Mouse (Mus musculus) lung, adult 2 months (tissue): Measurements from ENCODE around the gene Slit3. TPM values are rescaled to one million over a fixed set of nuclear protein-coding genes. Genes with fewer than 3 reads are reported as not detected.

ENCODE experiments used
- DNase-seq: peaks from one replicate; pipeline ENCODE4 v3.0.0; 2022
- H3K4me1 ChIP-seq: fragments of 200-500 bp; 2 replicates; pipeline ENCODE4 v1.6.1; 2011; ENCODE audit warnings: low read length; ENCODE audit not compliant: control insufficient read depth, insufficient read depth
- H3K4me3 ChIP-seq: fragments of 200-500 bp; replicated peaks from 2 replicates; pipeline ENCODE3; 2011; ENCODE audit warnings: low read depth, mild to moderate bottlenecking, control low read depth, low read length; ENCODE audit errors: extremely low read depth
- CTCF ChIP-seq: fragments of 200-500 bp; IDR thresholded peaks from 2 replicates; pipeline ENCODE4 v1.5.1; 2011; ENCODE audit warnings: mild to moderate bottlenecking, low read length, control low read depth; ENCODE audit not compliant: insufficient read depth
- POLR2A ChIP-seq: fragments of 200-500 bp; IDR thresholded peaks from 2 replicates; pipeline ENCODE4 v1.6.1; 2011; ENCODE audit warnings: low read depth, mild to moderate bottlenecking, control low read depth, low read length, borderline replicate concordance; ENCODE audit errors: extremely low read depth
- WGBS: fragments of 180-500 bp; shearing (Covaris S2); methylation state at CpG from one replicate; pipeline ENCODE4 v1.1.7; 2018; 5-methylcytosine and 5-hydroxymethylcytosine counted together
- polyA plus RNA-seq: library from polyadenylated mRNA; depleted of rRNA; stranded (reverse); fragments of >200 nt; gene quantifications from 2 replicates; pipeline ENCODE4 v1.2.3, GENCODE M21; 2012

Gene Slit3
- polyA plus RNA-seq, 1 experiment: 69.7 TPM

- Histone ChIP-seq H3K4me1 (no peaks in the 10 kb centered on the region), H3K4me3 (no peak overlapping the region)
- 68% methylated on average over 13 of the region's 13 CpGs for whole genome bisulfite sequencing
- TF ChIP-seq POLR2A: no peak
- no peak for TF ChIP-seq CTCF
- no peak for DNase-seq
These were observed 30.2 kb upstream of the Slit3 start for GRCm38 (mm10) chr11:35090629-35091335.

GRCm38 (mm10) chr11:35096538-35096937 is 24.5 kb upstream of the Slit3 start:
- 73% methylated on average over 5 of the region's 5 CpGs for WGBS
- Histone ChIP-seq H3K4me3 (no peak overlapping the region), H3K4me1 (no peaks in the 10 kb centered on the region)
- DNase-seq: no peak
- no peak for TF ChIP-seq CTCF
- no peak for TF ChIP-seq POLR2A

GRCm38 (mm10) chr11:35109781-35110180 is 11.2 kb upstream of the Slit3 start:
- 42% methylated on average over 4 of the region's 4 CpGs for WGBS
- no peak for TF ChIP-seq POLR2A
- no peak for TF ChIP-seq CTCF
- DNase-seq: no peak
- Histone ChIP-seq H3K4me3 (no peak overlapping the region), H3K4me1 (no peaks in the 10 kb centered on the region; the same call in 1 of the 2 replicates)

GRCm38 (mm10) chr11:35110784-35111183 is 10.2 kb upstream of the Slit3 start:
- Histone ChIP-seq H3K4me3 (no peak overlapping the region), H3K4me1 (no peaks in the 10 kb centered on the region; the same call in 1 of the 2 replicates)
- TF ChIP-seq CTCF (no peak), POLR2A (no peak)
- no peak for DNase-seq
- 47% methylated on average over 2 of the region's 2 CpGs for WGBS

GRCm38 (mm10) chr11:35113290-35113689 is 7.7 kb upstream of the Slit3 start:
- no peak for DNase-seq
- TF ChIP-seq POLR2A: no peak
- no peak for TF ChIP-seq CTCF
- Histone ChIP-seq H3K4me3 (no peak overlapping the region), H3K4me1 (no peaks in the 10 kb centered on the region; the same call in 1 of the 2 replicates)
- WGBS: 74% methylated on average over 1 of the region's 1 CpGs

GRCm38 (mm10) chr11:35116436-35116835 is 4.6 kb upstream of the Slit3 start:
- TF ChIP-seq CTCF (no peak), POLR2A (no peak)
- DNase-seq: no peak
- H3K4me3 ChIP-seq: no peak overlapping the region
- WGBS: 85% methylated on average over 3 of the region's 3 CpGs
- H3K4me1 ChIP-seq: peaks cover 2% of the 10 kb centered on the region

GRCm38 (mm10) chr11:35117871-35118270 is 3.2 kb upstream of the Slit3 start:
- H3K4me1 ChIP-seq: peaks cover 2% of the 10 kb centered on the region
- no peak overlapping the region for H3K4me3 ChIP-seq
- 95% methylated on average over 3 of the region's 3 CpGs for WGBS
- DNase-seq: no peak
- TF ChIP-seq CTCF: no peak
- no peak for TF ChIP-seq POLR2A

- TF ChIP-seq POLR2A (no peak), CTCF (no peak)
- Histone ChIP-seq H3K4me3 (no peak overlapping the region), H3K4me1 (peaks cover 2% of the 10 kb centered on the region)
- WGBS: 82% methylated on average over 6 of the region's 6 CpGs
- no peak for DNase-seq
These were observed 2.3 kb upstream of the Slit3 start for GRCm38 (mm10) chr11:35118731-35119130.

- H3K4me3 ChIP-seq: no peak overlapping the region
- WGBS: 14% methylated on average over 6 of the region's 6 CpGs
- DNase-seq: peak; percentile 66
- peaks cover 2% of the 10 kb centered on the region for H3K4me1 ChIP-seq
- TF ChIP-seq POLR2A: no peak
- TF ChIP-seq CTCF: peak; percentile 93
These were observed 1.7 kb upstream of the Slit3 start for GRCm38 (mm10) chr11:35119360-35119759.

- Histone ChIP-seq H3K4me1 (peaks cover 5% of the 10 kb centered on the region), H3K4me3 (no peak overlapping the region)
- TF ChIP-seq POLR2A (no peak), CTCF (no peak)
- no peak for DNase-seq
- WGBS: 25% methylated on average over 5 of the region's 5 CpGs
These were observed 948 bp upstream of the Slit3 start for GRCm38 (mm10) chr11:35120076-35120475.

- TF ChIP-seq CTCF (no peak), POLR2A (no peak)
- peaks cover 9% of the 10 kb centered on the region for H3K4me1 ChIP-seq
- 2% methylated on average over 27 of the region's 27 CpGs for WGBS
- H3K4me3 ChIP-seq: peak overlapping the region; percentile 42
- DNase-seq: no peak
These were observed 561 bp downstream of the Slit3 start for GRCm38 (mm10) chr11:35121611-35121959.
